Mouse (Mus musculus) adrenal gland, adult (tissue): ENCODE results near the gene A630089N07Rik.

Source experiments
- DNase-seq, 2 experiments: peaks; one replicate each; pipeline ENCODE4 v3.0.0; 2022 to 2023; ENCODE audit warnings: low spot score in 1 of 2; ENCODE audit not compliant: inconsistent age in 2 of 2

Gene A630089N07Rik

DNA sequence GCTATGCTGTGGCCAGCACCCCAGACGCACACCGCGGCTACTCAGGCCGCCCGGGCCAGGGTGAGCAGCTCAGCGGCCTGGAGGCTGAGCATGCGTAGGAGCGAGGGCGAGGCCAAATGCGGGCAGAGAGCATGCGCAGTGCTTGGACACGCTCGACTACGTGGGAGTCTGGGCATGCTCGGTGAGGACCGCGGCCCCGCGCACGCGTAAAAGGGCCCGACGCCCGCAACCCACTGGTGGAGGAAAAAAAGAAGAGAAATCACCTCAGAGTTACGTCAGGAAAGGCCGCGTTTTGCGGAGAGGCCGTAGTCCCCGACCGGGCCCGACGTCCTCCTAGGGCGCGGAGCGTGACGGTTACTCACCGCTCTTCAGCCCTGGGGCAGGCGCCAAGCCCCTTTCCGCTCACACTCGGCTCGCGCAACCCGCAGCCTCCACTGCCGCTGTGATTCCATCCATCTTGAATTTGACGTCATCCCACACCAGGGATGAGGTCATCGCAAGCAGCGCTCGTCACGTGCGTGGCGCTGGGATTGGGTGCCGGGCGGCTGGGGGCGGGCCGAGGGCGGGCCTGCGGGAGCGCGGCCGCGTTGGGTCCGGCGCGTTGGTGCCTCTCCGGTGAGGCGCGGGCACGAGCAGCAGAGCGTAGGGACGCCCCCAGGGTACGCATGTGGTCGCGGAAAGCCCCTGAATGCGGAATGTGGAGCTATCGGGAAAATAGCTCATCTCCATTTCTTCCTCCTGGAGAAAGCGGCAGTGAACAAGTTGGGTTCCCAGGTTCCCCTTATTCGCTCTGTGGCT lies 119.9 kb downstream of the A630089N07Rik start, which contains the start of the genes C2cd2 and Zbtb21:
Gene C2cd2 (minus strand): TSS at position 448 of the 798 bp plus-strand sequence.
Gene Zbtb21 (minus strand): TSS at position 472 of the 798 bp plus-strand sequence.
- DNase-seq: peak; percentile 98 to 99

DNA sequence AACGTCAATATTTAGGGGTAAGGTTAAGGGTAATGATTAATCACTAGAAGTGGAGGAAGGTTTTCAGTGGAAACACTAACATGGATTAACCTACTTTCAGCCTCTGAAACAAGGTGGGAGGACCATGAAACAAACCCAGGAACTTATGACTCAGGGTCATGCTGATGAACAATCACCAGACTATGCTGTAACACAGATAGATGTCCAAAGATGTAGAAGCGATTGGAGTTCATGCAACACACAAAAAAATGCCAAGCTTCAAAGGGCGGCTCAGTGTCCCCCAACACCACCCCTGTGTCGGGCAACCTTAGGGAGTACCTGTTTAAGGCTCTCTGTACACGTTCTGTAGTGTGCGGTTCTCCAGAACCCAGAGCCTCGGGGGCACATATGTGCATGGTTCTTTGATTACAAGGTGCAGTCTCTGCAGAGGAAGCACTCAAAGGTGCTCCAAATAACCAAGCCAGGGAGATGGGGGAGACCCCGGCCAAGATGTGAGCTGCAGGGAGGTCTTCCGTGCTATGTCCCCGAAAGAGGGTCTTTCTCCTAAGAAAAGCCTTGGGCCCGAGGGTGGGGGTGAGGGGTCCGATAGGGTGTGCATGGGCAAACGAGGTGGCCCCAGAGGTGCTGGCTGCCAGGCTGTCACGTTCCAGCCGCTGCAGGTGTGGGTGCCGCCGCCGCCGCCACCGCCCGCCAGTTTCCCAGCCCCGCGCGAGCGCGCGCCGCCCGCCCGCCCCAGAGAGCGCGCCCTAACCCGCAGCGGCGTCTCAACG lies 120.7 kb downstream of the A630089N07Rik start:
- peak in 1 of 2 experiments; percentile 84 for DNase-seq

DNA sequence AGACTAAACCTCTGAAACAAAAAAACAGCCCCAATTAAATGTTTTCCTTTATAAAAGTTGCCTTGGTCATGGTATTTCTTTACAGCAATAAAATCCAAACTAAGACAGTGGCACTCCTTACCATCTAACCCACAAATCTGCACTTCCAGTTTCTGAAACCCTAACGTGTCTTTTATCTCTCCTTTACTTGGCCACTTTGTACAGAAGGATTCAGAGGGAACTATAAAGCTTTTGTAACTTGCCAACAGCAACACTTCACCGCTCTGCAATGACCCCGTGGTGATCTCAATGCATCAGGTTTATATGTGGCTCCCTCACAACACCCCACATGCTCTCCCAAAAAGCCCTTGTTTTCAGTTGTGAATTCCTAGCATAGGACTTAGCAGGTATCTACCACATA lies 121.9 kb downstream of the A630089N07Rik start:
- no peak for DNase-seq

GRCm38 (mm10) chr16:97958401-97958973 lies 123.8 kb downstream of the A630089N07Rik start:
- DNase-seq: no peak

DNA sequence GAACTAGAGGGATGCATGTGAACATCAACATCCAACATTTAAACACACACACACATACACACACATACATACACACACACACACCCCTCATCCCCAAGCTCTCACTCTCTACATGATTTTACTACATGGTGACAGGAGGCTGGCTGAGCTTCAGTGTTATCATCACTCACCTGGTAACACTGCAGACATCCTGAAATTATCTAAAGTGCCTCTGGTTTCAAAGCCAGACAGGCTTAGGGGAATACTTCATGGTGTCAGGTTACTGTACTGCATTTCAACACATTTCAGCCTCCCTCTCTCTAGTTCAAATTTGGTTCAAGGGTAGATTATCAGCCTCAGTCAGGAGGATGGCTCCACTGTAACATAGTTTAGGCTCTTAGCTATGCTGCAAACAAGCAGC lies 124.6 kb downstream of the A630089N07Rik start:
- DNase-seq: peak in 1 of 2 experiments; percentile 49

GRCm38 (mm10) chr16:97956011-97956410 lies 126.2 kb downstream of the A630089N07Rik start:
- DNase-seq: peak in 1 of 2 experiments; percentile 65

DNA sequence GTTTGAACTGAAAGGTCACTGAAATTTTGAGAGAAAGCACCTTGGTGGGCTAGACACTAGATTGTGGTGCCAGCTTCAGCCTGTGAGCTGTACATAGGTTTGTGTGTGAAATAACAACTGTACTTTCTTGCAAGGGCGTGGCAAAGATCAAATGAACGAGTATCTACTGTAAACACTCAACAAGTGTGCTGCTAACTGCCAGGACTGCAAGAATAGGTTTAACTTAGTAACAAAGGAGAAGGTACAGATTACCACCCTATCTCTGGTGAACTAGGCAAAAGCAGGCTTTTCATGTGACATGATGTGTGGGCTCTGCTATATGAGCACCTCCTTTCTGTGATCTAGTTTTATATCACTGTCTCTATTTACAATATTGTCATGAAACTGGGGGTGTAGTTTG lies 128.9 kb downstream of the A630089N07Rik start:
- DNase-seq: no peak

DNA sequence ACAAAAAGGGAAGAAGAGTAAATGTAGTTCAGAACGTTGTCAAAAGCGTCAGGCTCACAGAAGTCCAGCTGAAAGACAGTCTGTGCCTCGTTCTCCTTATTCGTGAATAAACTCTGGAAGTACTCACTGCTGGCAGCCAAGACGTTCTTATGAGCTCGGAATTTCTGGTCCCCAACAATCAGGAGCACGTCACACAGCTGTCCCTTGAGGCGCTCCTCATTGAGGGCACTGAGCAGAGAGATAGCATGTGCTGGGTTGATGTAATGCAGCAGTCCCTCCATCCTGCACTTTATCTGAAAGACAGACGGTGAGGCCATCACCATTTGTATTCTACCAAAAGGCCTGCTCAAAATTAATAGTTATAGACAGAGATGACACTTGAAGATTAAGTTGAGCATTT lies 129.4 kb downstream of the A630089N07Rik start:
- no peak for DNase-seq

GRCm38 (mm10) chr16:97952371-97952770 lies 129.9 kb downstream of the A630089N07Rik start:
- no peak for DNase-seq
